Mouse (Mus musculus) embryonic facial prominence, embryonic 14.5 days (tissue): ENCODE data around the gene Card11. TPM values are rescaled to one million over a fixed set of nuclear protein-coding genes. Genes with fewer than 3 reads are reported as not detected.

Experiments used
- ATAC-seq: fragments of 200-750 bp; cut with Nextera tagmentation; 2 replicates; pipeline ENCODE4 v1.8.0; 2017; ENCODE audit warnings: low read depth, moderate number of reproducible peaks, moderate TSS enrichment
- DNase-seq: peaks from one replicate; pipeline ENCODE4 v3.0.0-alpha.2; 2015; ENCODE audit warnings: low spot score
- H3K27ac ChIP-seq: fragments of 300-500 bp; sonication (generic); replicated peaks from 2 replicates; pipeline ENCODE4 v1.5.1; 2014; ENCODE audit warnings: low read depth, mild to moderate bottlenecking, low read length, moderate library complexity
- H3K27me3 ChIP-seq: fragments of 300-500 bp; sonication (generic); replicated peaks from 2 replicates; pipeline ENCODE4 v1.6.1; 2014; ENCODE audit warnings: low read length; ENCODE audit not compliant: control insufficient read depth, insufficient read depth
- H3K36me3 ChIP-seq: fragments of 300-500 bp; sonication (generic); 2 replicates; pipeline ENCODE4 v1.6.1; 2014; ENCODE audit warnings: low read length, mixed read lengths; ENCODE audit not compliant: control insufficient read depth, insufficient read depth
- H3K4me1 ChIP-seq: fragments of 300-500 bp; sonication (generic); 2 replicates; pipeline ENCODE4 v1.6.1; 2014; ENCODE audit warnings: antibody characterized with exemption, low read length; ENCODE audit not compliant: control insufficient read depth, insufficient read depth
- H3K4me2 ChIP-seq: fragments of 300-500 bp; sonication (generic); 2 replicates; pipeline ENCODE4 v1.6.1; 2014; ENCODE audit warnings: low read depth, mild to moderate bottlenecking, low read length, moderate library complexity, mixed read lengths
- H3K4me3 ChIP-seq: fragments of 300-500 bp; sonication (generic); 2 replicates; pipeline ENCODE4 v1.5.1; 2014; ENCODE audit warnings: low read depth, mild to moderate bottlenecking, low read length
- H3K9ac ChIP-seq: fragments of 300-500 bp; sonication (generic); 2 replicates; pipeline ENCODE4 v1.6.1; 2014; ENCODE audit warnings: low read depth, mild to moderate bottlenecking, low read length, moderate library complexity, mixed read lengths
- H3K9me3 ChIP-seq: fragments of 300-500 bp; sonication (generic); 2 replicates; pipeline ENCODE4 v1.6.1; 2016; ENCODE audit warnings: low read length; ENCODE audit not compliant: control insufficient read depth
- WGBS: fragments of 180-500 bp; shearing (Covaris S2); extraction: QIAGEN DNeasy Blood & Tissue Kit; methylation state at CpG from one replicate; pipeline ENCODE4 v1.1.7; 2014; 5-methylcytosine and 5-hydroxymethylcytosine counted together
- polyA plus RNA-seq: library from polyadenylated mRNA; unstranded; fragments of >200 nt; fragmentation: Nextera tagmentation; extraction: Ambion mirVana; gene quantifications from 2 replicates; pipeline ENCODE4 v1.2.1, GENCODE M21; 2014

The Card11 gene
- polyA plus RNA-seq, 1 experiment from 2014 or later = 0.10 TPM

GRCm38 (mm10) chr5:140830314-140831063 lies 169.9 kb downstream of the Card11 start, which contains the start of gene Gna12:
TSS of gene Gna12 (minus strand) at chr5:140830431.
- Histone ChIP-seq H3K9ac (peak within 1 kb of the TSS; percentile 85), H3K4me1 (peaks cover 30% of the 10 kb centered on the region), H3K27me3 (no peaks in the 10 kb centered on the region), H3K4me2 (peak within 1 kb of the TSS; percentile 96), H3K36me3 (peaks cover 6% of the 10 kb centered on the region; the same call in 1 of the 2 replicates), H3K27ac (peak within 1 kb of the TSS; percentile 76), H3K4me3 (peak within 1 kb of the TSS; percentile 84), H3K9me3 (no peaks in the 10 kb centered on the region)
- ATAC-seq (peak; percentile 98), DNase-seq (peak; percentile 100)
- WGBS = under 1% methylated on average over 25 of the region's 49 CpGs

- H3K4me3 ChIP-seq = peak overlapping the region; percentile 84
- ATAC-seq = peak; percentile 59
- no peaks in the 10 kb centered on the region for H3K27me3 ChIP-seq
- peak; percentile 49 for DNase-seq
- peaks cover 6% of the 10 kb centered on the region; the same call in 1 of the 2 replicates for H3K36me3 ChIP-seq
- peak overlapping the region; percentile 76 for H3K27ac ChIP-seq
- peaks cover 30% of the 10 kb centered on the region for H3K4me1 ChIP-seq
- peak overlapping the region; percentile 85 for H3K9ac ChIP-seq
- no peaks in the 10 kb centered on the region for H3K9me3 ChIP-seq
- peak overlapping the region; percentile 96 for H3K4me2 ChIP-seq
- WGBS = 2% methylated on average over 13 of the region's 58 CpGs
Observed at GRCm38 (mm10) chr5:140829911-140830294, 170.5 kb downstream of the Card11 start.

- Histone ChIP-seq H3K36me3 (peaks cover 6% of the 10 kb centered on the region; the same call in 1 of the 2 replicates), H3K27me3 (no peaks in the 10 kb centered on the region), H3K9ac (peak overlapping the region; percentile 85), H3K4me3 (peak overlapping the region; percentile 84), H3K4me1 (peaks cover 30% of the 10 kb centered on the region), H3K9me3 (no peaks in the 10 kb centered on the region), H3K27ac (peak overlapping the region; percentile 76; the same call in 1 of the 2 replicates), H3K4me2 (peak overlapping the region; percentile 96)
- 35% methylated on average over 18 of the region's 18 CpGs for WGBS
- DNase-seq = peak; percentile 37
- no peak for ATAC-seq
Observed at GRCm38 (mm10) chr5:140829081-140829910, 171.1 kb downstream of the Card11 start.

- Histone ChIP-seq H3K9ac (peak overlapping the region; percentile 85), H3K9me3 (no peaks in the 10 kb centered on the region), H3K27me3 (no peaks in the 10 kb centered on the region), H3K4me2 (peak overlapping the region; percentile 96), H3K4me1 (peaks cover 30% of the 10 kb centered on the region), H3K4me3 (peak overlapping the region; percentile 84), H3K36me3 (peaks cover 6% of the 10 kb centered on the region; the same call in 1 of the 2 replicates), H3K27ac (0 out of 2 replicates have a peak overlapping the region, but pooled peaks have one; percentile 9)
- ATAC-seq (no peak), DNase-seq (no peak)
- whole genome bisulfite sequencing = 66% methylated on average over 2 of the region's 2 CpGs
Observed at GRCm38 (mm10) chr5:140828363-140828762, 172.0 kb downstream of the Card11 start.

- peak overlapping the region; percentile 9; the same call in 1 of the 2 replicates for H3K27ac ChIP-seq
- no peaks in the 10 kb centered on the region for H3K27me3 ChIP-seq
- DNase-seq = no peak
- H3K4me3 ChIP-seq = peak overlapping the region; percentile 84
- WGBS = 48% methylated on average over 8 of the region's 8 CpGs
- H3K9me3 ChIP-seq = no peaks in the 10 kb centered on the region
- H3K4me2 ChIP-seq = peak overlapping the region; percentile 96
- no peak for ATAC-seq
- peaks cover 6% of the 10 kb centered on the region; the same call in 1 of the 2 replicates for H3K36me3 ChIP-seq
- H3K4me1 ChIP-seq = peaks cover 30% of the 10 kb centered on the region
- peak overlapping the region; percentile 85; the same call in 1 of the 2 replicates for H3K9ac ChIP-seq
Observed at GRCm38 (mm10) chr5:140827896-140828295, 172.5 kb downstream of the Card11 start.

- H3K4me3 ChIP-seq = 0 out of 2 replicates have a peak overlapping the region, but pooled peaks have one; percentile 84
- peaks cover 30% of the 10 kb centered on the region for H3K4me1 ChIP-seq
- H3K36me3 ChIP-seq = peaks cover 6% of the 10 kb centered on the region; the same call in 1 of the 2 replicates
- DNase-seq (no peak), ATAC-seq (no peak)
- peak overlapping the region; percentile 96 for H3K4me2 ChIP-seq
- H3K27me3 ChIP-seq = no peaks in the 10 kb centered on the region
- no peaks in the 10 kb centered on the region for H3K9me3 ChIP-seq
- WGBS = 51% methylated on average over 2 of the region's 2 CpGs
- peak overlapping the region; percentile 9 for H3K27ac ChIP-seq
- peak overlapping the region; percentile 10; the same call in 1 of the 2 replicates for H3K9ac ChIP-seq
Observed at GRCm38 (mm10) chr5:140827413-140827812, 173.0 kb downstream of the Card11 start.

GRCm38 (mm10) chr5:140826796-140827195 lies 173.6 kb downstream of the Card11 start:
- Histone ChIP-seq H3K27me3 (no peaks in the 10 kb centered on the region), H3K36me3 (peaks cover 6% of the 10 kb centered on the region; the same call in 1 of the 2 replicates), H3K4me1 (peaks cover 30% of the 10 kb centered on the region), H3K4me3 (no peak overlapping the region), H3K9ac (no peak overlapping the region), H3K27ac (no peak overlapping the region), H3K9me3 (no peaks in the 10 kb centered on the region), H3K4me2 (0 out of 2 replicates have a peak overlapping the region, but pooled peaks have one; percentile 8)
- DNase-seq (no peak), ATAC-seq (no peak)
- 23% methylated on average over 1 of the region's 1 CpGs for WGBS

- Histone ChIP-seq H3K9ac (no peak overlapping the region), H3K4me2 (no peak overlapping the region), H3K27me3 (no peaks in the 10 kb centered on the region), H3K9me3 (no peaks in the 10 kb centered on the region), H3K4me1 (peaks cover 30% of the 10 kb centered on the region), H3K4me3 (no peak overlapping the region), H3K36me3 (peaks cover 6% of the 10 kb centered on the region; the same call in 1 of the 2 replicates), H3K27ac (no peak overlapping the region)
- DNase-seq = no peak
- WGBS = 96% methylated on average over 1 of the region's 1 CpGs
- no peak for ATAC-seq
Observed at GRCm38 (mm10) chr5:140826118-140826517, 174.3 kb downstream of the Card11 start.
